Mouse (Mus musculus): ENCODE measurements around the gene Olfr102.

DNA sequence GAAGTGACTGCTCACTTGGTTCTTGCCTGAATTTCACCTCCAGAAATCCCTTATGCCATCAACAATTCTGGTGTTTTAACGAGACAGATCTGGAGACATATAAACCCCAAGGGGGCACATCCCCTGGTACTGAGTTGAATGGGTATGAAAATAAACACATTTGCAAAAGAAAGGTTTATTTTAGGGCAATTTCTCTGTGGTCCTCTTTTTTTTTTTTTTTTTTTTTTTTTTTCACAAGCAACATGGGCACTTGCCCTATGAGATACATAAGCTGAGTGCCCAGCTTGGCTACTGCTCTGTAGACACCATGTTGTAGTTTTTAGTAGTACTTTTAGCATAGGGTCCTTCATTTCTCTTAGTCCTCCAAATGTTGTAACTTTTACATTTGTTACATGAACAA lies 33.5 kb downstream of the Olfr102 start, which contains the start of gene Olfr99:
- TF ChIP-seq POLR2A (IDR thresholded peaks at IDR 0.05; ENCODE audit: borderline replicate concordance, low read depth, low read length): no peak
- no peak for TF ChIP-seq CTCF (IDR thresholded peaks at IDR 0.05; ENCODE audit: low read depth, low read length)
